Mouse (Mus musculus): ENCODE results near the gene Klhl2. TPM values are rescaled to one million over a fixed set of nuclear protein-coding genes. Genes with fewer than 3 reads are reported as not detected.

The Klhl2 gene
- total and polyA plus RNA-seq, 2 experiments from 2014 or later, result 5.8 to 10.5 TPM

GRCm38 (mm10) chr8:64820940-64821339 lies 28.9 kb downstream of the Klhl2 start:
- Histone ChIP-seq H3K4me2 (ENCODE audit: low read depth, low read length) (no peak overlapping the region), H3K9ac (replicated peaks; ENCODE audit: low read depth, low read length) (no peak overlapping the region), H3K4me3 (ENCODE audit: low read depth, low read length) (no peak overlapping the region), H3K4me1 (ENCODE audit: control insufficient read depth, insufficient read depth) (peaks cover 5% of the 10 kb centered on the region; the same call in 1 of the 2 replicates), H3K27ac (ENCODE audit: low read depth) (no peak overlapping the region), H3K27me3 (ENCODE audit: control insufficient read depth, insufficient read depth, low read length) (no peaks in the 10 kb centered on the region), H3K36me3 (replicated peaks; ENCODE audit: control insufficient read depth, insufficient read depth, low read length) (no peaks in the 10 kb centered on the region), H3K9me3 (replicated peaks; ENCODE audit: control insufficient read depth, low read length) (no peaks in the 10 kb centered on the region)
- ATAC-seq (ENCODE audit: insufficient read depth, low read depth) (peak; percentile 57), DNase-seq (ENCODE audit: low spot score) (peak; percentile 27)
- TF ChIP-seq EP300 (IDR thresholded peaks at IDR 0.05; ENCODE audit: low read depth) (no peak), CTCF (IDR thresholded peaks at IDR 0.05; ENCODE audit: low read depth) (no peak)
- WGBS, result 55% methylated on average over 4 of the region's 4 CpGs

GRCm38 (mm10) chr8:64811790-64812189 lies 38.0 kb downstream of the Klhl2 start:
- Histone ChIP-seq H3K36me3 (replicated peaks; ENCODE audit: control insufficient read depth, insufficient read depth, low read length) (peaks cover 11% of the 10 kb centered on the region), H3K4me3 (ENCODE audit: low read depth, low read length) (no peak overlapping the region), H3K4me2 (ENCODE audit: low read depth, low read length) (no peak overlapping the region), H3K27ac (ENCODE audit: low read depth) (no peak overlapping the region), H3K9me3 (replicated peaks; ENCODE audit: control insufficient read depth, low read length) (no peaks in the 10 kb centered on the region), H3K9ac (replicated peaks; ENCODE audit: low read depth, low read length) (no peak overlapping the region), H3K27me3 (ENCODE audit: control insufficient read depth, insufficient read depth, low read length) (no peaks in the 10 kb centered on the region), H3K4me1 (ENCODE audit: control insufficient read depth, insufficient read depth) (0 out of 2 replicates have a peak, but pooled peaks cover 3% of the 10 kb centered on the region)
- no peak for DNase-seq (ENCODE audit: low spot score)
- 94% methylated on average over 9 of the region's 9 CpGs for WGBS
- TF ChIP-seq CTCF (IDR thresholded peaks at IDR 0.05; ENCODE audit: low read depth), result no peak
- TF ChIP-seq EP300 (IDR thresholded peaks at IDR 0.05; ENCODE audit: low read depth), result no peak
- no peak for ATAC-seq (ENCODE audit: insufficient read depth, low read depth)

GRCm38 (mm10) chr8:64811083-64811482 lies 38.7 kb downstream of the Klhl2 start:
- 0 out of 2 replicates have a peak, but pooled peaks cover 3% of the 10 kb centered on the region for H3K4me1 ChIP-seq (ENCODE audit: control insufficient read depth, insufficient read depth)
- H3K9me3 ChIP-seq (replicated peaks; ENCODE audit: control insufficient read depth, low read length), result no peaks in the 10 kb centered on the region
- 91% methylated on average over 4 of the region's 4 CpGs for WGBS
- no peak overlapping the region for H3K27ac ChIP-seq (ENCODE audit: low read depth)
- peaks cover 11% of the 10 kb centered on the region for H3K36me3 ChIP-seq (replicated peaks; ENCODE audit: control insufficient read depth, insufficient read depth, low read length)
- ATAC-seq (ENCODE audit: insufficient read depth, low read depth) (no peak), DNase-seq (ENCODE audit: low spot score) (no peak)
- H3K9ac ChIP-seq (replicated peaks; ENCODE audit: low read depth, low read length), result no peak overlapping the region
- no peak for TF ChIP-seq CTCF (IDR thresholded peaks at IDR 0.05; ENCODE audit: low read depth)
- no peak for TF ChIP-seq EP300 (IDR thresholded peaks at IDR 0.05; ENCODE audit: low read depth)
- no peaks in the 10 kb centered on the region for H3K27me3 ChIP-seq (ENCODE audit: control insufficient read depth, insufficient read depth, low read length)
- no peak overlapping the region for H3K4me2 ChIP-seq (ENCODE audit: low read depth, low read length)
- H3K4me3 ChIP-seq (ENCODE audit: low read depth, low read length), result no peak overlapping the region

- no peaks in the 10 kb centered on the region for H3K4me1 ChIP-seq (ENCODE audit: control insufficient read depth, insufficient read depth)
- no peak for TF ChIP-seq EP300 (IDR thresholded peaks at IDR 0.05; ENCODE audit: low read depth)
- no peak for TF ChIP-seq CTCF (IDR thresholded peaks at IDR 0.05; ENCODE audit: low read depth)
- peaks cover 11% of the 10 kb centered on the region for H3K36me3 ChIP-seq (replicated peaks; ENCODE audit: control insufficient read depth, insufficient read depth, low read length)
- H3K9me3 ChIP-seq (replicated peaks; ENCODE audit: control insufficient read depth, low read length), result no peaks in the 10 kb centered on the region
- no peak overlapping the region for H3K9ac ChIP-seq (replicated peaks; ENCODE audit: low read depth, low read length)
- no peak overlapping the region for H3K4me2 ChIP-seq (ENCODE audit: low read depth, low read length)
- DNase-seq (ENCODE audit: low spot score), result no peak
- no peak overlapping the region for H3K4me3 ChIP-seq (ENCODE audit: low read depth, low read length)
- no peak for ATAC-seq (ENCODE audit: insufficient read depth, low read depth)
- H3K27me3 ChIP-seq (ENCODE audit: control insufficient read depth, insufficient read depth, low read length), result no peaks in the 10 kb centered on the region
- WGBS, result 81% methylated on average over 3 of the region's 3 CpGs
- no peak overlapping the region for H3K27ac ChIP-seq (ENCODE audit: low read depth)
Observed at GRCm38 (mm10) chr8:64806558-64806957, 43.3 kb downstream of the Klhl2 start.

- no peak for TF ChIP-seq EP300 (IDR thresholded peaks at IDR 0.05; ENCODE audit: low read depth)
- ATAC-seq (ENCODE audit: insufficient read depth, low read depth), result no peak
- 79% methylated on average over 4 of the region's 4 CpGs for WGBS
- no peak overlapping the region for H3K4me2 ChIP-seq (ENCODE audit: low read depth, low read length)
- DNase-seq (ENCODE audit: low spot score), result no peak
- H3K36me3 ChIP-seq (replicated peaks; ENCODE audit: control insufficient read depth, insufficient read depth, low read length), result no peaks in the 10 kb centered on the region
- H3K9ac ChIP-seq (replicated peaks; ENCODE audit: low read depth, low read length), result no peak overlapping the region
- no peak overlapping the region for H3K4me3 ChIP-seq (ENCODE audit: low read depth, low read length)
- H3K27me3 ChIP-seq (ENCODE audit: control insufficient read depth, insufficient read depth, low read length), result no peaks in the 10 kb centered on the region
- H3K4me1 ChIP-seq (ENCODE audit: control insufficient read depth, insufficient read depth), result no peaks in the 10 kb centered on the region
- no peak overlapping the region for H3K27ac ChIP-seq (ENCODE audit: low read depth)
- no peaks in the 10 kb centered on the region for H3K9me3 ChIP-seq (replicated peaks; ENCODE audit: control insufficient read depth, low read length)
Observed at GRCm38 (mm10) chr8:64804971-64805370, 44.8 kb downstream of the Klhl2 start.

- Histone ChIP-seq H3K9me3 (replicated peaks; ENCODE audit: control insufficient read depth, low read length) (no peaks in the 10 kb centered on the region), H3K4me3 (ENCODE audit: low read depth, low read length) (no peak overlapping the region), H3K4me1 (ENCODE audit: control insufficient read depth, insufficient read depth) (no peaks in the 10 kb centered on the region), H3K36me3 (replicated peaks; ENCODE audit: control insufficient read depth, insufficient read depth, low read length) (no peaks in the 10 kb centered on the region), H3K4me2 (ENCODE audit: low read depth, low read length) (no peak overlapping the region), H3K27ac (ENCODE audit: low read depth) (no peak overlapping the region), H3K9ac (replicated peaks; ENCODE audit: low read depth, low read length) (no peak overlapping the region), H3K27me3 (ENCODE audit: control insufficient read depth, insufficient read depth, low read length) (no peaks in the 10 kb centered on the region)
- TF ChIP-seq EP300 (IDR thresholded peaks at IDR 0.05; ENCODE audit: low read depth) (no peak), CTCF (IDR thresholded peaks at IDR 0.05; ENCODE audit: low read depth) (no peak)
- 92% methylated on average over 8 of the region's 8 CpGs for whole genome bisulfite sequencing
- ATAC-seq (ENCODE audit: insufficient read depth, low read depth) (no peak), DNase-seq (ENCODE audit: low spot score) (no peak)
Observed at GRCm38 (mm10) chr8:64799306-64799705, 50.5 kb downstream of the Klhl2 start.
